Mouse (Mus musculus): ENCODE data around the gene Clvs2. TPM values are rescaled to one million over a fixed set of nuclear protein-coding genes. Genes with fewer than 3 reads are reported as not detected.

Clvs2 gene
- polyA plus RNA-seq (2015; fragmentation: Nextera tagmentation; extraction: Ambion mirVana) = 13.4 and 14.7 TPM in 2 replicates

DNA sequence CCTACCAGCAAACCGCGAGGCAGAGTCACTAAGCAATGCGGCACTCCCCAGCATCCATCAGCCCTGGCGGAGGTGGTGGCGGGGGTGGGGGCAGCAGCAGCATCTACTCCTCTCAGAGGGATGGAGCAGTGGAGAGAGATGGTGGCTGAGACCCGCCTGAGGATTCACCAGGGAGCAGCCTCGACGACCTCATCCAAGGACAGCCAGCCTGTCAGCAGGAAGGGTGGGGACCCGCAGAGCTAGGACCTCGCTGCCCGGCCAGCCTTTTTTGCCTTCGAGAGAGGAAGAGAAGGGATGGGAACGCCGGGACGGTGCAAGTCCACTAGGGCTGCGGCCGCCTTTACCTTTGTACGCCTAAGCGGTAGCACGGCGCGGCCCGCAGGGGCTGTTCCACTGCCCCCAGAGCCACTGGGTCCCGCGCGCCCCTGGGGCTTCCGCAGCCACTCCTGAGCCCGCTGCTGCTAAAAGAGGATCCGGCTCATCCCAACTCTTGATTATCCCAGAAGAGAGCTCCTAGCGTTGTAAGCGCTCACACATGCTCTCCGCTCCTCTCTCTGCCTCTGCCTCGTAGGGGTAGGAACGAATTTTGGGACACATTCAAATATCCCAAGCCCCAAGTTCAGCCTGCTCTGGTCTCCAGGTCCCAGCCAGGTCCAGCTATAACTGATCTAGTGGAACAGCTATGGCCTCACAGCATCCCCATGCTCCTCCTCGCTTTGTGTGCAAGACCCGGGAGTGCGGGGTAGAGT is at the start of gene Clvs2:
Clvs2 (minus strand) TSS at position 639 of the 749 bp plus-strand sequence.
- peak; percentile 95 for ATAC-seq (ENCODE audit: low FRiP score)
- Histone ChIP-seq H3K36me3 (no peaks in the 10 kb centered on the region), H3K4me2 (peak within 1 kb of the TSS; percentile 66), H3K27ac (peak within 1 kb of the TSS; percentile 88), H3K27me3 (no peaks in the 10 kb centered on the region), H3K4me1 (replicated peaks) (peaks cover 13% of the 10 kb centered on the region), H3K9me3 (no peaks in the 10 kb centered on the region), H3K9ac (peak within 1 kb of the TSS; percentile 86), H3K4me3 (peak within 1 kb of the TSS; percentile 59)
- 2% methylated on average over 36 of the region's 37 CpGs for WGBS

DNA sequence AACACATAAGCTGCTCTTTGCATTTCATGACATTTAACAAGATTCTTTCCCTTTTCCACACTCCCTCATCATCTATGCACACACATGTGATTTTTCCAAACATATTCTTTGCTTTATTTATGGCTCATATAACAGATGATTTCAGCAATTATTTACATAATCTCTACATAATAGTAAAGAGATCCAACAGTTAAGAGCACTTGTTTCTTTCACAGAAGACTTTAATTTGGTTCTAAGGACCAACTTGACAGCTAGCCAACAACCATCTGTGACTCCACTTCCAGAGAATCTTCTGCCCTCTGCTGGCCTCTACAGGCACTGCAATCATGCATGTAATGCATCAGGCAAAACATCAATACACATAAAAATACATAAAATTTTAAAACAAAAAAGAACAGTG is 28.6 kb upstream of the Clvs2 start:
- H3K9me3 ChIP-seq = no peaks in the 10 kb centered on the region
- H3K4me2 ChIP-seq = no peak overlapping the region
- no peaks in the 10 kb centered on the region for H3K4me1 ChIP-seq (replicated peaks)
- H3K27ac ChIP-seq = no peak overlapping the region
- no peaks in the 10 kb centered on the region for H3K36me3 ChIP-seq
- no peak overlapping the region for H3K4me3 ChIP-seq
- H3K27me3 ChIP-seq = no peaks in the 10 kb centered on the region
- H3K9ac ChIP-seq = no peak overlapping the region
- ATAC-seq (ENCODE audit: low FRiP score) = no peak

DNA sequence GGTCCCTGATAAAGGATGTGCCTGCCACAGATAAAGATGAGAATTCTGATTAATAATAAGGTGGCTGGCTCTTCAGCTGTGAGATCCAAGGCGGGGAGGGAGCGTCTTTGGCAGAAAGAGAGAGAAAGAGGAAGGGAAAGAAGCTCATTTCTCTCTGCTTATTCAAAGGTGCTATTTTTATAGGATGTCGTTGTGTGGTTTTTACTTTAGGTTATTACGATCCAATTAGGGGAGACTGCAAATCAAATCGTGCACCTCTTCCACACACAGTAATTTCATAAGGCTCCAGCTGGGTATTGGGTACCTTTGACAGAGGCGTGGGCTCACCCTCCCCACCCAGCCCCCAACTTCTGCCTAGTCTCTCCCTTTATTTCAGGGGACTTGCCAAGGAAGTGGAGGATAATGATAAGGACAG is 985 bp downstream of the Clvs2 start:
- H3K9ac ChIP-seq = peak overlapping the region; percentile 86
- peak overlapping the region; percentile 59 for H3K4me3 ChIP-seq
- no peaks in the 10 kb centered on the region for H3K27me3 ChIP-seq
- H3K27ac ChIP-seq = peak overlapping the region; percentile 88
- 15% methylated on average over 6 of the region's 6 CpGs for WGBS
- H3K4me1 ChIP-seq (replicated peaks) = peaks cover 13% of the 10 kb centered on the region
- H3K4me2 ChIP-seq = peak overlapping the region; percentile 66
- H3K9me3 ChIP-seq = no peaks in the 10 kb centered on the region
- no peaks in the 10 kb centered on the region for H3K36me3 ChIP-seq
- peak; percentile 79 for ATAC-seq (ENCODE audit: low FRiP score)

DNA sequence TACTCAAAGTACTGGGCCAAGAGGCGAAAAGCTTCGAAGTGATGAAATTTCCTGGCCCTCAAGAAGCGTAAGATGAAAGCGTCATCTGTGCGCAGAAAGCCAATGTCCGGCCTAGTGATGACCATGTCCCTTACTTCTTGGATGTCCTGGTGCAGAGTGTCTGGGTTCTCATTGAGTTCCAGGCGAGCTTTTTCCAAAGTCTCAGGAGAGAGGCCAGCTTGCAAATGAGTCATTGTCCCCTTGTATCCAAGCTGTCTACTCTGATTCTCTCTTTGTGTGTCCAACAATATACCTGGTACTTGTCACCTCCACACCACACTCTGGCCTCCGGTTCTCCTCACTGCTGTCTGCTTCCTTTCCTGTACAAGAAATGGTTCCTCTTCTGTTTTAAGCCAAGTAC is 1.9 kb downstream of the Clvs2 start:
- no peaks in the 10 kb centered on the region for H3K9me3 ChIP-seq
- H3K4me3 ChIP-seq = peak overlapping the region; percentile 28
- peak overlapping the region; percentile 29; the same call in 1 of the 2 replicates for H3K9ac ChIP-seq
- H3K4me2 ChIP-seq = peak overlapping the region; percentile 49
- H3K4me1 ChIP-seq (replicated peaks) = peaks cover 13% of the 10 kb centered on the region
- H3K27ac ChIP-seq = no peak overlapping the region
- no peaks in the 10 kb centered on the region for H3K36me3 ChIP-seq
- no peak for ATAC-seq (ENCODE audit: low FRiP score)
- no peaks in the 10 kb centered on the region for H3K27me3 ChIP-seq
- WGBS = 83% methylated on average over 8 of the region's 8 CpGs

DNA sequence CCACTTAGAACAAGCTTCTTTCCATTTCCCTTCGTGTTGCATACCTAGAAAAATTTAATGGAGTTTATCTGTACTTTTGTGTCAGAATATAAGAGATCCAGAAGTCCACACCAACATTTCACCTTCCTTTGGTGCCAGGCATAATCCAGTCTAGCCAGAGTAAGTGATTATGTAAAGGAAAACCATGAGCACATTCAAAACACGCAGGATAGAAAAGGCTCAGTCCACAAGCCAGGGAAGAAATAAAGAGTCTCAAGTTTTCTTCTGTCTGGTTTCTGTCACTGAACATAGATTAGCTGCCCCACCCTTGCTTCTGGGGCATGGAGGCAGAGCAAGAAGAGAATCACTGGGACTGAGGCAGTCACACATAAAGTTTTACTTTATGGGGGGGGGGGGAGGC is 8.4 kb downstream of the Clvs2 start:
- 76% methylated on average over 2 of the region's 2 CpGs for WGBS
- no peak overlapping the region for H3K9ac ChIP-seq
- no peak overlapping the region for H3K27ac ChIP-seq
- H3K27me3 ChIP-seq = no peaks in the 10 kb centered on the region
- H3K36me3 ChIP-seq = no peaks in the 10 kb centered on the region
- H3K9me3 ChIP-seq = no peaks in the 10 kb centered on the region
- no peak overlapping the region for H3K4me3 ChIP-seq
- no peaks in the 10 kb centered on the region for H3K4me1 ChIP-seq (replicated peaks)
- ATAC-seq (ENCODE audit: low FRiP score) = no peak
- no peak overlapping the region for H3K4me2 ChIP-seq

DNA sequence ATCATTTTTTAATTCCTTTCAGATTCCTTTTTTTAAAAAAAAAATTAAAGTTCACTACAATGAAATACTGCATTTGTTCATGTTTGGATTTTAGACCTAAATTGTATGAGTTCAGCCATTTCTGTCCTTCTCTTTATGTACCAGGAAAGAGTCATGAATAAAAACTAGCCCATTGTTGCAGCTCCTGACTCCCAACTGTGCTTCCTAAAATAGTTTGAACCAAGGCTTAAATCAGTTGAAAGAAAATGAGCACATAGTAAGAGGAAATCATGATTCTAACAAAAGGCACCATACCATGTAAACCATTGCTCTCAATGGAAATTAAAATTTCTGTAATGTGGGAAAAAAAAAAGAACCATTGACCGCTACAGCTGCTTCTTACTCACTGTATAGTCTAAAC is 11.4 kb downstream of the Clvs2 start:
- WGBS = 80% methylated on average over 1 of the region's 1 CpGs
- Histone ChIP-seq H3K9me3 (no peaks in the 10 kb centered on the region), H3K4me3 (no peak overlapping the region), H3K4me2 (no peak overlapping the region), H3K27me3 (no peaks in the 10 kb centered on the region), H3K9ac (no peak overlapping the region), H3K27ac (no peak overlapping the region), H3K36me3 (no peaks in the 10 kb centered on the region), H3K4me1 (replicated peaks) (no peaks in the 10 kb centered on the region)
- no peak for ATAC-seq (ENCODE audit: low FRiP score)

DNA sequence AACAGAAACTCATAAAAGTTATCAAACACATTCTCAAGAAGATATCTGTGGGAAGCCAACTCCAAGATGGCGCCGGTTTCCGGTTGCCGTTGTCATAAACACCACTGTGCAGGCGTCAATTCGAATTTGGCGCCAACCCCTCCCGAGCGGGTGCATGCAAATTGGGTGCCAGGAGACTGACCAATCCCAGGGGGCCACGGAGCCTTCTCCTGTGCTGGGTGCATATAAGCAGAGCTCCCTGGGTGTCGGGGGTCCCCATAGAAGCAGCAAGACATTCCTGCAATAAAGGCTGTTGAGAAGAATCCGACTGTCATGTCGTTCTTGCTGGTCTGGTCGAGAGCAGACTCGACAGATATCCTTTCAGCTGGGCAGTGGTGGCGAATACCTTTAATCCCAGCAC is 31.8 kb downstream of the Clvs2 start:
- WGBS = 92% methylated on average over 16 of the region's 16 CpGs
- ATAC-seq (ENCODE audit: low FRiP score) = no peak

DNA sequence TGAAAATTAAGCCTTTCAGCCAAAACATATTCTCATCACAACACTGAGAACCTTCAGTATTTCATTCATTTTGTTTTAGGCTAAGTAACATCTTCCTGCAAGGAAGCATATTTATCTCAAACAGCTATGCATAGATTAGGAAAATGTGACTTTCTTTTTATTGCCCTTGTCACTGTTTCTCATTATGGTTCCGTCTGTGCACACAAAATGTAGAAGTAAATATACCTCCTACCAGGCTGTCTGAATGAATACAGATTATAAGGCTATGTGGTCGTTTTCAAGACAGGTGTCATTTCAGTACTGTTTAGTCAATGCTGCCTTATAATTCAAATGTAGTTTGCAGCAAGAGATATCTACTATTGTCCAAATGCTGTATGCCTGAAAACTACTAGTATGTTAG is 35.8 kb downstream of the Clvs2 start:
- 77% methylated on average over 2 of the region's 2 CpGs for WGBS
- H3K27me3 ChIP-seq = no peaks in the 10 kb centered on the region
- no peak for ATAC-seq (ENCODE audit: low FRiP score)

More for the DNA sequence above, 31.8 kb downstream of the Clvs2 start:
- no peak overlapping the region for H3K4me2 ChIP-seq
- H3K9ac ChIP-seq = no peak overlapping the region
- no peaks in the 10 kb centered on the region for H3K36me3 ChIP-seq
- no peak overlapping the region for H3K27ac ChIP-seq
- H3K4me3 ChIP-seq = no peak overlapping the region
- no peaks in the 10 kb centered on the region for H3K9me3 ChIP-seq
- H3K27me3 ChIP-seq = no peaks in the 10 kb centered on the region
- H3K4me1 ChIP-seq (replicated peaks) = no peaks in the 10 kb centered on the region

DNA sequence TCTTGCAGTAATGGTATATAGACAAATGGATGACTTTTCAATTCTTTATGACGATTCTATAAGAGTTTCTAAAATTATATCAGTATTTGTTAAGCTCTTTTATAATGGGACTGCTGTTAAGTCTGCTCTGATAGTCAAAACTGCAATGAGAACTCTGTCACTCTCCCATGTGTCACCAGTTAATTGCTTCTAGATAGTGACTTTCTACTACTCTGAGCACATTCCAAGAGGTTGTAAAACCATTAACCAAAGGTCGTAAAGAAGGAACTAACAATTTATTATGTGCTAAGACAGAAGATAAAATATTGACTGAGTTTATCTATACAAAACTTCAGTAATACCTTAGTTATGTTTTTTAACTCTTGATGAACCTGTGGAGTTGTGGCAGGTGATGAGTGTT is 37.5 kb downstream of the Clvs2 start:
- no peaks in the 10 kb centered on the region for H3K4me1 ChIP-seq (replicated peaks)
- no peaks in the 10 kb centered on the region for H3K27me3 ChIP-seq
- H3K9me3 ChIP-seq = no peaks in the 10 kb centered on the region
- no peak for ATAC-seq (ENCODE audit: low FRiP score)
- no peak overlapping the region for H3K27ac ChIP-seq
- 79% methylated on average over 2 of the region's 2 CpGs for WGBS
- H3K4me3 ChIP-seq = no peak overlapping the region
- no peak overlapping the region for H3K4me2 ChIP-seq
- no peak overlapping the region for H3K9ac ChIP-seq
- H3K36me3 ChIP-seq = no peaks in the 10 kb centered on the region

More for the DNA sequence above, 35.8 kb downstream of the Clvs2 start:
- no peaks in the 10 kb centered on the region for H3K9me3 ChIP-seq
- H3K4me3 ChIP-seq = no peak overlapping the region
- H3K27ac ChIP-seq = no peak overlapping the region
- no peak overlapping the region for H3K9ac ChIP-seq
- H3K4me1 ChIP-seq (replicated peaks) = no peaks in the 10 kb centered on the region
- H3K4me2 ChIP-seq = no peak overlapping the region
- H3K36me3 ChIP-seq = no peaks in the 10 kb centered on the region

DNA sequence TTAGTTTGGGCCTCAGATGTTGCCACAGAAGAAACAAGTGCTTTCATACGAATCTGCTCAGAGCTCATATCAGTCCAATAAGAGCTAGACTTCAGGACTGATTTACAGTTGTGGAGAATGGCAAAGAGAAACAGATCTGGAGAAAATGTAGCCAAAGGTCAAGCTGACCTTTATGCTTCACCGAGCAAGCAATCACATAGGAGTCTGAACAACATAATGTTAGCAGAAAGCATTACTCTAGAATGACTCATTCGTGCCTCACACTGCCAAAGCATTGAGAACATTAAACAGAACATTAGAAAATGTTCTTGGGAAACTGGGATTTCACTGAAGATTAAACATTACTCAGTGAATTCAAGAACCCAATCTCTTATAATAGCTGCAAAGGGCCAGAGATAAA is 66.5 kb downstream of the Clvs2 start:
- Histone ChIP-seq H3K4me3 (no peak overlapping the region), H3K9me3 (no peaks in the 10 kb centered on the region), H3K27ac (no peak overlapping the region), H3K4me2 (no peak overlapping the region), H3K36me3 (no peaks in the 10 kb centered on the region), H3K9ac (no peak overlapping the region), H3K4me1 (replicated peaks) (no peaks in the 10 kb centered on the region), H3K27me3 (no peaks in the 10 kb centered on the region)
- WGBS = 66% methylated on average over 3 of the region's 3 CpGs
- ATAC-seq (ENCODE audit: low FRiP score) = no peak

DNA sequence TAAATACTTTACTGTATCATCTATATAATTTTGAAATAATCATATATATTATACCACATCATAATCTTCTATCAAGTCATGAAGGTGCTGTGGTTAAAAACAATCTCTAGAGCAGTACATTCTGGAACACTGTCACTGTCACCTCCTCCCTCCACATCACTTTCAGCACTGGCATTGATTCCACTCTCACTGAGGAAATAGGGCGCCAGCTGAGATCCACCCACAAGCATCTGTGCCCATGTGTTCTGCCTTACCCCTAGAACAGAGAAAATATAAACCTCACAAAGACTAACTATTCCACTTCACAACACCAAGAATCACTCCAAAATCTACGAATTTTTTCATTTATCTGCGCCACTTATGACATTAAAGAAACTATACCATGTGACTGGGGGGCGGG is 84.2 kb downstream of the Clvs2 start:
- no peak overlapping the region for H3K27ac ChIP-seq
- WGBS = 92% methylated on average over 4 of the region's 4 CpGs
- H3K9ac ChIP-seq = no peak overlapping the region
- H3K9me3 ChIP-seq = no peaks in the 10 kb centered on the region
- no peaks in the 10 kb centered on the region for H3K27me3 ChIP-seq
- no peaks in the 10 kb centered on the region for H3K4me1 ChIP-seq (replicated peaks)
- no peak overlapping the region for H3K4me3 ChIP-seq
- no peak for ATAC-seq (ENCODE audit: low FRiP score)
- H3K4me2 ChIP-seq = no peak overlapping the region
- no peaks in the 10 kb centered on the region for H3K36me3 ChIP-seq

All from hindbrain, embryonic 13.5 days (tissue).